Mouse (Mus musculus) frontal cortex, adult (tissue): ENCODE measurements around the gene Egfl6.
A peak's percentile ranks its signal among the peaks of the same experiment; 100 is the strongest.
"Not testable (repeated sequence)": the region's sequence is repeated elsewhere in the genome, so short reads cannot be mapped to it uniquely, and the experiment has no call there.

Experiments
- ATAC-seq: cut with Nextera tagmentation; 2 replicates; pipeline ENCODE4 v1.9.2; 2017; ENCODE audit warnings: mild to moderate bottlenecking, moderate library complexity, mixed read lengths; ENCODE audit not compliant: low TSS enrichment

Gene Egfl6

GRCm38 (mm10) chrX:166516631-166517030 is 68.9 kb downstream of the Egfl6 start:
- no peak for ATAC-seq

DNA sequence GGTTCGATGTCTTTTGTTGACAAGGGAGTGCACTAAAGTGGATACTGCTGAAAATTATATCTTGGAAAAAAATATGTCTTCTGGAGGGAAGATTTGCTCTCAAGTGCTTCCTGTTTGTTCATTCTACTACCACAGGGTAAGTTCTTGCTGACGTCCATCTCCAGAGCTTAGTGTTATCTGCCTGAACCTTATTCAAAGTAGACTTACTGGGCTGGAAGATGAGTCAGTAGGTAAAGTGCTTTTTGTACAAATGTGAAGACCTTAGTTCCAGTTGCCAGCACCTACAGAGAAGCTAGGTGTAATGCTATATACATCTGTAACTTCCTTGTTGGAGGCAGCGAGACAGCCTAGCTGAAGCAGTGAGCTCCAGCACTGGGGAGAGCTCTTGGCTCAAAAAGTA is 69.6 kb downstream of the Egfl6 start:
- ATAC-seq = no peak

- ATAC-seq = not testable (repeated sequence)
Measured at GRCm38 (mm10) chrX:166514035-166514434, 71.5 kb downstream of the Egfl6 start.

- peak; percentile 41; the same call in 1 of the 2 replicates for ATAC-seq
Measured at GRCm38 (mm10) chrX:166512071-166512470, 73.4 kb downstream of the Egfl6 start.

GRCm38 (mm10) chrX:166511107-166511506 is 74.4 kb downstream of the Egfl6 start:
- no peak for ATAC-seq

GRCm38 (mm10) chrX:166509761-166510738 is 75.5 kb downstream of the Egfl6 start:
- ATAC-seq = peak; percentile 99

GRCm38 (mm10) chrX:166504421-166504820 is 81.1 kb downstream of the Egfl6 start:
- ATAC-seq = no peak

DNA sequence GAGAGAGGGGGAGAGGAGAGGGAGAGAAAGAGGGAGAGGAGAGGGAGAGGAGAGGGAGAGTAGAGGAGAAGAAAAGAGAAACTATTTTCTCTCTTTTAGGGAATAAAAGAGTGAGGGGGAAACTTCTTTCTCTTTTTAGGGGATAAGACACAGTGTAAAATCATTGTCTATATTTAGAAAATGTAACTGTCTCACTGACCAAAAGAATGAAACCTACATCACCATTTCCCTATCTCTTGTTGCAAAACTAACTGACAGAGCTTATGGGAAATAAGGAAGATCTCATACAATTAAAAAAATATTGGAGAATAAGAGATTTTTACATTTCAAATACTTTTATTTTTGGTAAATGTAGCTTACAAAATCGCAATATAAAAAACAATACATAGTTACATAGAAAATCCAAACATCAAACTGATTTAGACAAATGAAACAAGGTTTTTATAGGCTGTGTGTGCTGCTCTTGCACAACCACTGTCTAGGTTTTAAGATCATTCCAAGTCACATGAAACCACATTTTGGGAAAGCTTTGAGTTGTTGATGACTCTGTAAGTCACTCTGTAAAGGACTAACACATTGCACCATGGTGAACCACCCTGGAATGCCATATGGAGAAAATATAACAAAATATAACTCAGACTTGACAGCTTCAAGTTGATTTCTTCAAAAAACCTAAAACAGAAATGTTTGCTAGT is 85.9 kb downstream of the Egfl6 start:
- ATAC-seq = no peak

DNA sequence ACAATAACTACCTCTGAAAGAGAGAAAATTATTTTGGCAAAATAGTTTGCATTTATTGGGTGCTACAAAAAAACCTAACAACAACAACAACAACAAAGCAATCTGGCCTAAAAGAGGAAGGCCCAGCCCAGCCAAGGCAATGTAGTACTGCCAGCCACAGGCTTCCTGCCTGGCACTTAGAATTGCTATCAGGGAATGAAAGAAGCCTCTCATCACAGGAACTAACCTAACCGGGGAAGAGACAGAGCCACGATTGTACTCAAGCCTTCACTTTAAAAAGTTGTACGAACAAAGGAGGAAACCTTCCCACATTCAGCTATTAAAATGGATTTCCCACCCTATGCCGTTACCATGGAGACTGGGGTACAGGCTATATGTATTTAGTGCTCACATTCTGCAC is 87.7 kb downstream of the Egfl6 start:
- ATAC-seq = no peak

DNA sequence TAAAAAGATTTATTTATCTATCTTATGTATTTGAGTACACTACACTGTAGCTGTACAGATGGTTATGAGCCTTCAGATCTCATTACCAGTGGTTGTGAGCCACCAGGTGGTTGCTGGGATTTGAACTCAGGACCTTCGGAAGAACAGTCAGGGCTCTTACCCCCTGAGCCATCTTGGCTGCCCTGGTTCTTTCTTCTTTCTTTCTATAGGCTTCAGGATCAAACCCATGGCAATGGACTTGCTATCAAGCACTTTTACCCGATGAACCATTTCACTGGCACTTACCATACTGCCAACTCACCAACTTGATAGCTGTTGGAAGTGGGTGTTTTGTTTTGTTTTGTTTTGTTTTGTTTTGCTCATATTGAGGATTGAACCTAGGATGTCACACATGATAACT is 90.5 kb downstream of the Egfl6 start:
- ATAC-seq = no peak

GRCm38 (mm10) chrX:166479365-166479983 is 106.0 kb downstream of the Egfl6 start, which contains the start of gene Rab9:
Gene Rab9 (minus strand): TSS chrX:166479867.
- ATAC-seq = peak; percentile 98

- ATAC-seq = peak; percentile 55
Measured at GRCm38 (mm10) chrX:166478631-166479364, 106.7 kb downstream of the Egfl6 start.

GRCm38 (mm10) chrX:166477393-166477792 is 108.1 kb downstream of the Egfl6 start:
- ATAC-seq = no peak
